Mouse (Mus musculus) embryonic stem cell, embryonic (primary cell): ENCODE results near the gene Lims1.
"Not testable (repeated sequence)": the region's sequence is repeated elsewhere in the genome, so short reads cannot be mapped to it uniquely, and the experiment has no call there.

ENCODE experiments used
- CTCF ChIA-PET, 4 experiments: fragments of 300-600 bp in 2 of 4; fragments of 350-600 bp in 2 of 4; sonication (Branson Sonifier 250); formaldehyde crosslinking; loops; one replicate each; lab custom pipeline; 2022; ENCODE audit warnings: inconsistent platforms in 2 of 4; lab: Charles Lee
- POLR2A ChIA-PET, 4 experiments: fragments of 300-600 bp in 2 of 4; fragments of 350-600 bp in 2 of 4; sonication (Branson Sonifier 250); formaldehyde crosslinking; loops; one replicate each; lab custom pipeline; 2022; ENCODE audit warnings: antibody characterized with exemption in 4 of 4, inconsistent platforms in 1 of 4; lab: Charles Lee

Gene Lims1

GRCm38 (mm10) chr10:58323028-58323991 lies at the start of gene Lims1:
TSS of gene Lims1 (plus strand) at chr10:58323466.
- ChIA-PET POLR2A (interaction anchor here in 3 of 4 experiments (0.5 to 3.2 kb wide), 75 partner anchors 8 to 1679 kb away, joined by 3 to 20 read pairs (median 4); partner anchors contain the start of genes Gcc2 (in 3 of the 3), P4ha1 (in 2 of the 3), Anapc16 (in 1 of the 3) and Ascc1 (in 1 of the 3)), CTCF (interaction anchor here in 3 of 4 experiments (0.6 to 1.4 kb wide), 4 partner anchors 32 to 106 kb away, joined by 3 to 9 read pairs (median 6); no protein-coding TSS in a partner anchor)

- CTCF ChIA-PET, result no interaction called here
- POLR2A ChIA-PET, result interaction anchor here in 2 of 4 experiments (0.5 to 1.5 kb wide), 2 partner anchors 26 to 55 kb away, joined by 3 read pairs; no protein-coding TSS in a partner anchor
These were observed 41.0 kb upstream of the Lims1 start for GRCm38 (mm10) chr10:58282238-58282637.

GRCm38 (mm10) chr10:58290742-58291141 lies 32.5 kb upstream of the Lims1 start:
- POLR2A ChIA-PET, result interaction anchor here in 1 of 4 experiments (0.6 kb wide), 1 partner anchor 80 kb away, joined by 3 read pairs; no protein-coding TSS in a partner anchor
- CTCF ChIA-PET, result interaction anchor here in 1 of 4 experiments (0.6 kb wide), 1 partner anchor 98 kb away, joined by 3 read pairs; no protein-coding TSS in a partner anchor

GRCm38 (mm10) chr10:58294246-58294645 lies 29.0 kb upstream of the Lims1 start:
- CTCF ChIA-PET, result interaction anchor here in 1 of 4 experiments (1.3 kb wide), 1 partner anchor 18 kb away, joined by 3 read pairs; no protein-coding TSS in a partner anchor

GRCm38 (mm10) chr10:58295605-58296004 lies 27.7 kb upstream of the Lims1 start:
- ChIA-PET CTCF (interaction anchor here in 1 of 4 experiments (1.3 kb wide), 1 partner anchor 16 kb away, joined by 3 read pairs; no protein-coding TSS in a partner anchor), POLR2A (interaction anchor here in 1 of 4 experiments (0.6 kb wide), 1 partner anchor 32 kb away, joined by 5 read pairs; no protein-coding TSS in a partner anchor)

More at GRCm38 (mm10) chr10:58294246-58294645, 29.0 kb upstream of the Lims1 start:
- POLR2A ChIA-PET, result interaction anchor here in 1 of 4 experiments (0.7 kb wide), 1 partner anchor 816 kb away, joined by 3 read pairs; no protein-coding TSS in a partner anchor

- ChIA-PET POLR2A (interaction anchor here in 1 of 4 experiments (1.2 kb wide), 1 partner anchor 21 kb away, joined by 3 read pairs; no protein-coding TSS in a partner anchor), CTCF (no interaction called here)
These were observed 18.3 kb upstream of the Lims1 start for GRCm38 (mm10) chr10:58304996-58305395.

GRCm38 (mm10) chr10:58306897-58307296 lies 16.4 kb upstream of the Lims1 start:
- ChIA-PET POLR2A (interaction anchor here in 2 of 4 experiments (0.6 to 1.5 kb wide), 3 partner anchors 16 to 815 kb away, joined by 3 to 4 read pairs (median 4); partner anchors contain the start of gene Lims1 (in 2 of the 2)), CTCF (interaction anchor here in 1 of 4 experiments (0.7 kb wide), 1 partner anchor 66 kb away, joined by 6 read pairs; no protein-coding TSS in a partner anchor)

GRCm38 (mm10) chr10:58310791-58311190 lies 12.5 kb upstream of the Lims1 start:
- CTCF ChIA-PET, result interaction anchor here in 1 of 4 experiments (0.6 kb wide), 1 partner anchor 14 kb away, joined by 11 read pairs; no protein-coding TSS in a partner anchor
- POLR2A ChIA-PET, result interaction anchor here in 2 of 4 experiments (0.7 to 1.7 kb wide), 2 partner anchors 12 to 108 kb away, joined by 4 read pairs; partner anchors contain the start of gene Lims1 (in 1 of the 2)

- ChIA-PET POLR2A (interaction anchor here in 1 of 4 experiments (0.5 kb wide), 1 partner anchor 155 kb away, joined by 3 read pairs; no protein-coding TSS in a partner anchor), CTCF (no interaction called here)
These were observed 10.4 kb upstream of the Lims1 start for GRCm38 (mm10) chr10:58312887-58313286.

GRCm38 (mm10) chr10:58320881-58321280 lies 2.4 kb upstream of the Lims1 start:
- ChIA-PET POLR2A (interaction anchor here in 1 of 4 experiments (1.0 kb wide), 1 partner anchor 31 kb away, joined by 3 read pairs; no protein-coding TSS in a partner anchor), CTCF (no interaction called here)

GRCm38 (mm10) chr10:58322361-58323027 lies 772 bp upstream of the Lims1 start:
- ChIA-PET CTCF (interaction anchor here in 3 of 4 experiments (0.7 to 1.4 kb wide), 3 partner anchors 33 to 54 kb away, joined by 3 to 9 read pairs (median 4); no protein-coding TSS in a partner anchor), POLR2A (interaction anchor here in 3 of 4 experiments (0.6 to 2.5 kb wide), 65 partner anchors 8 to 1680 kb away, joined by 3 to 20 read pairs (median 4); partner anchors contain the start of genes Gcc2 (in 3 of the 3), P4ha1 (in 2 of the 3), Anapc16 (in 1 of the 3) and Ascc1 (in 1 of the 3))

GRCm38 (mm10) chr10:58326271-58326670 lies 3.0 kb downstream of the Lims1 start:
- ChIA-PET CTCF (interaction anchor here in 2 of 4 experiments (0.5 to 0.8 kb wide), 2 partner anchors 29 to 45 kb away, joined by 3 to 9 read pairs; no protein-coding TSS in a partner anchor), POLR2A (interaction anchor here in 3 of 4 experiments (0.6 to 3.2 kb wide), 18 partner anchors 9 to 895 kb away, joined by 3 to 18 read pairs (median 5); partner anchors contain the start of genes Ranbp2 (in 2 of the 3), Sept10 (in 1 of the 3) and Sowahc (in 1 of the 3))

- CTCF ChIA-PET, result not testable (repeated sequence)
- POLR2A ChIA-PET, result interaction anchor here in 1 of 4 experiments (0.6 to 1.1 kb wide), 2 partner anchors 9 to 69 kb away, joined by 4 read pairs; no protein-coding TSS in a partner anchor
These were observed 4.6 kb downstream of the Lims1 start for GRCm38 (mm10) chr10:58327836-58328235.

GRCm38 (mm10) chr10:58328517-58329108 lies 5.3 kb downstream of the Lims1 start:
- CTCF ChIA-PET, result no interaction called here

GRCm38 (mm10) chr10:58330635-58331034 lies 7.4 kb downstream of the Lims1 start:
- CTCF ChIA-PET, result no interaction called here
- POLR2A ChIA-PET, result interaction anchor here in 2 of 4 experiments (1.0 to 3.1 kb wide), 3 partner anchors 7 to 41 kb away, joined by 3 to 13 read pairs (median 3); partner anchors contain the start of gene Lims1 (in 2 of the 2)

More at GRCm38 (mm10) chr10:58328517-58329108, 5.3 kb downstream of the Lims1 start:
- POLR2A ChIA-PET, result interaction anchor here in 2 of 4 experiments (0.7 to 1.1 kb wide), 2 partner anchors 8 to 622 kb away, joined by 3 to 4 read pairs; no protein-coding TSS in a partner anchor

GRCm38 (mm10) chr10:58331741-58332140 lies 8.5 kb downstream of the Lims1 start:
- POLR2A ChIA-PET, result interaction anchor here in 3 of 4 experiments (1.1 to 3.1 kb wide), 4 partner anchors 9 to 83 kb away, joined by 3 to 13 read pairs (median 4); partner anchors contain the start of gene Lims1 (in 2 of the 3)
- CTCF ChIA-PET, result interaction anchor here in 1 of 4 experiments (0.7 kb wide), 1 partner anchor 318 kb away, joined by 3 read pairs; no protein-coding TSS in a partner anchor
